Mouse (Mus musculus): ENCODE measurements around the gene Cenps.
"Not testable (repeated sequence)": the region's sequence is repeated elsewhere in the genome, so short reads cannot be mapped to it uniquely, and the experiment has no call there.

Gene Cenps

GRCm38 (mm10) chr4:149136982-149137770 is at the start of gene Cenps:
TSS of gene Cenps (minus strand) at chr4:149137629.
- peak; percentile 78 to 88 for DNase-seq (ENCODE audit: low spot score in 2 of 2)

GRCm38 (mm10) chr4:149182755-149183154 is 45.3 kb upstream of the Cenps start:
- no peak for DNase-seq (ENCODE audit: low spot score in 2 of 2)

GRCm38 (mm10) chr4:149182192-149182591 is 44.8 kb upstream of the Cenps start:
- DNase-seq (ENCODE audit: low spot score in 2 of 2): no peak

- DNase-seq (ENCODE audit: low spot score in 2 of 2): no peak
Observed at GRCm38 (mm10) chr4:149179573-149179972, 42.1 kb upstream of the Cenps start.

- no peak for DNase-seq (ENCODE audit: low spot score in 2 of 2)
Observed at GRCm38 (mm10) chr4:149179160-149179559, 41.7 kb upstream of the Cenps start.

GRCm38 (mm10) chr4:149178328-149178727 is 40.9 kb upstream of the Cenps start:
- DNase-seq (ENCODE audit: low spot score in 2 of 2): no peak

- DNase-seq (ENCODE audit: low spot score in 2 of 2): no peak
Observed at GRCm38 (mm10) chr4:149177046-149177445, 39.6 kb upstream of the Cenps start.

- no peak for DNase-seq (ENCODE audit: low spot score in 2 of 2)
Observed at GRCm38 (mm10) chr4:149176645-149177044, 39.2 kb upstream of the Cenps start.

GRCm38 (mm10) chr4:149173661-149174060 is 36.2 kb upstream of the Cenps start:
- DNase-seq (ENCODE audit: low spot score in 2 of 2): no peak

GRCm38 (mm10) chr4:149172666-149173065 is 35.2 kb upstream of the Cenps start:
- DNase-seq (ENCODE audit: low spot score in 2 of 2): no peak

- DNase-seq (ENCODE audit: low spot score in 2 of 2): no peak
Observed at GRCm38 (mm10) chr4:149172083-149172482, 34.7 kb upstream of the Cenps start.

GRCm38 (mm10) chr4:149171581-149171981 is 34.2 kb upstream of the Cenps start:
- no peak for DNase-seq (ENCODE audit: low spot score in 2 of 2)

- DNase-seq (ENCODE audit: low spot score in 2 of 2): no peak
Observed at GRCm38 (mm10) chr4:149170394-149170931, 33.0 kb upstream of the Cenps start.

- DNase-seq (ENCODE audit: low spot score in 2 of 2): not testable (repeated sequence)
Observed at GRCm38 (mm10) chr4:149169926-149170325, 32.5 kb upstream of the Cenps start.

GRCm38 (mm10) chr4:149168016-149168415 is 30.6 kb upstream of the Cenps start:
- DNase-seq (ENCODE audit: low spot score in 2 of 2): no peak

GRCm38 (mm10) chr4:149166957-149167611 is 29.7 kb upstream of the Cenps start:
- DNase-seq (ENCODE audit: low spot score in 2 of 2): no peak

- DNase-seq (ENCODE audit: low spot score in 2 of 2): peak; percentile 91 to 98
Observed at GRCm38 (mm10) chr4:149166215-149166946, 29.0 kb upstream of the Cenps start, which contains the start of gene Pgd. TSS of gene Pgd (minus strand) at chr4:149166771.

- DNase-seq (ENCODE audit: low spot score in 2 of 2): no peak
Observed at GRCm38 (mm10) chr4:149164150-149164549, 26.7 kb upstream of the Cenps start.

- no peak for DNase-seq (ENCODE audit: low spot score in 2 of 2)
Observed at GRCm38 (mm10) chr4:149163196-149163595, 25.8 kb upstream of the Cenps start.

- no peak for DNase-seq (ENCODE audit: low spot score in 2 of 2)
Observed at GRCm38 (mm10) chr4:149161166-149161565, 23.7 kb upstream of the Cenps start.

GRCm38 (mm10) chr4:149159891-149160290 is 22.5 kb upstream of the Cenps start:
- DNase-seq (ENCODE audit: low spot score in 2 of 2): no peak

- DNase-seq (ENCODE audit: low spot score in 2 of 2): no peak
Observed at GRCm38 (mm10) chr4:149159203-149159602, 21.8 kb upstream of the Cenps start.

Measured in left cerebral cortex, adult 9 months (tissue).